Mouse (Mus musculus) E14TG2a.4 (cell line): ENCODE measurements around the gene Kiz.

Experiments
- CTCF ChIP-seq: conservative IDR thresholded peaks from 2 replicates; pipeline ENCODE4 v1.5.1; 2014; ENCODE audit warnings: low read length
- NANOG ChIP-seq: IDR thresholded peaks from 2 replicates; pipeline ENCODE4 v1.6.1; 2014; ENCODE audit warnings: borderline replicate concordance, low read length, mixed read lengths
- POU5F1 ChIP-seq: IDR thresholded peaks from 2 replicates; pipeline ENCODE4 v1.6.1; 2014; ENCODE audit warnings: low read length, borderline replicate concordance

- TF ChIP-seq CTCF (no peak), NANOG (no peak), POU5F1 (no peak)
These were observed 102.8 kb downstream of the Kiz start for GRCm38 (mm10) chr2:146958398-146958911.
